Mouse (Mus musculus): Measurements from ENCODE around the gene Lmntd1.

DNA sequence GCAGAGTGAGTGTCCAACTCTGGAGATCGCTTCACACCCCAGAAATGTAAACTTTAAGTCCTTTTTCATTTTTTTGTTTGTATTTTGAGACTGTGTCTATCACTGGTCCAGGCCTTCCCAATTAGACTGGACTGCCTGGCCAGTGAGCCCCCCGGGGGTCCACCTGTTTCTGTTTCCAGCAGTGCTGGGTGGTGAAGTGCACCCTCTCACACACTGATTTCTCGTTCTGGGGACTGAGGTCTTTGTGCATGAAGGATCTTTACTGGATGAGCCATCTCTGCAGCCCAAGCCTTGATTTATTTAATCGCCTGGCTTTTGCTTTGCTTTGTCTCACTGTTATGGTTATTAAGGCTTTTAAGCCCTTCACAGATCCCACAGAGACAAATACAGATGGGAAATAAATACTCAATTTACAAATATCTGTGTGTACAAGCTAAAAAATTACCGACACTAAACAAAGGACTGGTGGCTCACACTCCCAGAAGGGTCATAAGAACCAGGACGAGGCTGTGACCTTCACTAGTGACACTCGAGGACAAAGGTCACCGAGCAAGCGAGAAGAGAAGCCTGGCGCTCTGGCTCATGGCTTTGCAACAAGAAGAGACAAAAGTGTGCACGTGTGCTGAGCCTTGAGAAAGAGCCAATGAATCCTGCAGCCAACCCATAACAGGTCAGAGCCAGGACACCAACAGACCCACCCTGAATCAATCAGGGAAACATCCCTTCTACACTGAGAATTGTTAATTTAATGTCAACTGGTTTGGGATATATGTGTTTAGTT lies 75.1 kb downstream of the Lmntd1 start:
- no peak for TF ChIP-seq FLI1 (IDR thresholded peaks at IDR 0.05; ENCODE audit: low read length)
- TF ChIP-seq GATA1 (IDR thresholded peaks at IDR 0.05; ENCODE audit: borderline replicate concordance, low read length): no peak
